Mouse (Mus musculus): ENCODE measurements around the gene Rpn2.

Rpn2 gene

DNA sequence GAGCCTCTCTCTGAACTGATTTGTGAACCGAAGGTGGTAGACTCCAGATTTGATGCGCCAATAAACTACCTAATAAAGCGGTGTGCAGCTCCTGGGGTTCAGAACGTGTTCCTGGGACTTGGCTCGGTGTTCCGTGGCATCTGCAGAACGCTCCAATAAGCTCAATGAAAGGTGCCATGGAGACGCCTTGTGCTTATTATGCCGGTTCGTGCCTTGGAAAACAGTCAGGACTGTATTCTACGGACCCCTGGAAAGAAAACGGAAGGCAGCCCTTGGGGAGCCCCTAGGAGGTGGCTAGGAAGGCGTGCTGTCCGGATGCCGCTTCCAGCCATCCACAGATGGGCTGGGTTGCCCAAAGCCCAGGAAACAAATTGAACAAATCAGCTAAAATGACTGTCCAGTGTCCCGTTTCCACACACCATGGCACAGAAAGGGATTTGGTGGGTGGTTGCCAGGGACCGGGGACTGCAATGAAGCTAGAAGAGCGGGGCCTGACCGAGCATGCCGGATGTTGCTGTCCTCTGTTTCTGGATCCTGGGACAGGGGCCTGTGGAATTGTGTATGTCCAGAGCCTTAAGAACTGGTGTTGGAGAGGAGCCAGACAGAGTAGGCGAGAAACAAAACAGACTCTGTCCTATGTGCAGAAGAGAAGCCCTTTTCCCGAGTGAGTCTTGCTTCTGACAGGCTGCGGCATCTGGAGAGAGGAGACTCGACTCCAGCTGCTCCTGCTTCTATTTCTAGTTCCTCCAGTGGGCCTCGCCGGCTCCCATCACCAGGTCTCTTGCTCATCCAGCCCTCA, 68.7 kb downstream of the Rpn2 start, which contains the start of gene Ghrh:
Gene Ghrh, minus strand, starts transcription at position 146 of the 799 bp plus-strand sequence.
- DNase-seq (ENCODE audit: low read depth in 2 of 2, low spot score in 2 of 2) = no peak

DNA sequence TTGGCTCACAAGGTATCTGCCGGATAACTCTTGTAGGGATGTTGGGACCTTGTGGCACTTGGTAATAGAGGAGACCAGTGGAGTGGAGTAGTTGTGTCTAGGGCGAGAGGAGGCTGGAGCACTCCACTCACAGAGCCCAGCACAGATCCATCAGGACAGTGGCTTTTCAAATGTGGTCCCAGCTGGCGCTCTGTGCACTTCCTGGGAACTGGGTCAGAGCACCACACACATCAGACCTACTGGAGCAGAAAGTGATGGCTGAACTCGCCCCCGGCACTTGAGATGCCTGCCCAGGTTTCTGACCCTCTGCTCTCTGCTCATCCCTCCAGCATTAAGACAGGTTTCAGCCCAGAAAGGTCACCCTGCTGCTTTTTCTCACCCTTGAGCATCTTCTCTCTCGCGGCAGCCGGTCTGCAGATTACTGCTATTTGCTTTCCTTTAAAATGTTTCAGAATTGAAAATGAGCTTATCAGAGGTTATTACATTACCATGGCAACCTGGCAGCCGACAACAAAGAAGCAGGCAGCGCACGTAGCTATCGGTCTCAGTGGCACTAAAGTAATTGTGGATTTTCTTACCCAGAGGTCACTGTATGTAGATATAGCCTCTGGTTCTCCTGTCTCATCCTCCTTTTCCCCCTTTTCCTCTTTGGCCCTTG, 70.4 kb downstream of the Rpn2 start:
- DNase-seq (ENCODE audit: low read depth in 2 of 2, low spot score in 2 of 2) = no peak

DNA sequence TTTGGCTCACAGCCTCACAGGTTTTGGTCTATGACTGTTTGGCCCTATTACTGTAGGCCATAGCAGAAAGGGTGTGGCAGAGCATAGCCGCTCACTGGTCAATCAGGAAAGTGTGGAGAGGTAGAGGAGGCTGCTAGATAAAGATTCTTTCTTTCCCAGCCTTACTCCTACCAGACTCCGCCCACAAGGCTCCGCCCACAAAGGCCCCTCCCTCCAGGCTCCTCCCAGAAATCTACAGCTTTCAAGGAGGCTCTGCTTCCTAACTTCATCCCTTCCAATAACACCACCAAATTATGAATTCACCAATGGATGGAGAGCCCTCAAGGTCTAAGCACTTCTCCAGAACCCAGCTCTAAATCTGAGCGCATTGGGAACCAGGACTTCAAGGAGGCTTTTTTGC, 74.4 kb downstream of the Rpn2 start:
- DNase-seq (ENCODE audit: low read depth in 2 of 2, low spot score in 2 of 2) = no peak

DNA sequence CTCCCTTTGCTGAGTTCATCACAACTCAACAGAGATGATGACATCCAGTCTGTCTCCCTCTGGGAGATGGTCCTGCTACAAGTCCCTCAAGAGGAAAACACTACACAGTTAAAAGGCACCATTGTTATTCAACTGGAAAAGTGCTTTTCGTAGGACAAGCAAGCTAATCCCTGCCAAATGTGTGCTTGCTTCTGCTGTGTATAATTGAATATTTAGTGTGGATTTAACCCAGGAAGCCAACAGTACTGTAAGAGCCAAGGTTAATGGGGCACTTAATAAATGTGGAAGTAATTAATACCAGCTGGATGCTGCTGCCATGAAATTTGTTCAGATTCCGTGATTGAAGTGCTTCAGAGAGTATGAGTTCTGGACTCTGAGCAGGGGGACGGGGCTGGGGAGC, 75.3 kb downstream of the Rpn2 start:
- no peak for DNase-seq (ENCODE audit: low read depth in 2 of 2, low spot score in 2 of 2)

DNA sequence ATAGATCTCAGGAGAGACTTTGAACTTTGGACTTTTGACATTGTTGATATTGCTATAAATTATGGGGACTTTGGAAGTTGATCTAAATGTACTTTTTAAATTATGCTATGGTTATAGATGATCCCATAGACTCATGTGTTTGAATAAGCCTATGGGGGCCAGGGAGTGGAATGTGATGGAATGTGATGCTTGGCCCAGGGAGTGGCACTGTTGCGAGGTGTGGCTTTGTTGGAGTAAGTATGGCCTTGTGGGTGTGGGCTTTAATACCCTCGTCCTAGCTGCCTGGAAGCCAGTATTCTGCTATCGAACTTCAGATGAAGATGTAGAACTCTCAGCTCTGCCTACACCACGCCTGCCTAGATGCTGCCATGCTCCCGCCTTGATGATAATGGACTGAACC, 81.2 kb downstream of the Rpn2 start:
- no peak for DNase-seq (ENCODE audit: low read depth in 2 of 2, low spot score in 2 of 2)

DNA sequence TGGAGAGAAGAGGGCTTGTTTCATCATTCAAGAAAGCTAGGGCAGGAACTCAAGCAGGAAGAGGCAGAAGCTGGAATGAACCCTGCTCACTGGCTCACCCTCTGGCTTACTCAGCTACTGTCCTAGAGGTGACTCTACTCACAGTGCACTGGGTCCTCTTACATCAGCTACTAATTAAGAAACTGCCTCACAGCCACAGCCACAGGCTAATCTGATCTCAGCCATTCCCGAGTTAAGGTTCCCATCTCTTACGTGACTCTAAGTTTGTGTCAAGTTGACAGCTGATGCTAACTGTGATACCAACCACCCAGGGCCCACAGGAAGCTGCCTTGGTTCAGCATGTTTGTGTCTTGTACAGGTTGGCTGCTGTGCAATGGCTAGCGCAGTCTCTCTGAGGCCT, 84.2 kb downstream of the Rpn2 start:
- no peak for DNase-seq (ENCODE audit: low read depth in 2 of 2, low spot score in 2 of 2)

DNA sequence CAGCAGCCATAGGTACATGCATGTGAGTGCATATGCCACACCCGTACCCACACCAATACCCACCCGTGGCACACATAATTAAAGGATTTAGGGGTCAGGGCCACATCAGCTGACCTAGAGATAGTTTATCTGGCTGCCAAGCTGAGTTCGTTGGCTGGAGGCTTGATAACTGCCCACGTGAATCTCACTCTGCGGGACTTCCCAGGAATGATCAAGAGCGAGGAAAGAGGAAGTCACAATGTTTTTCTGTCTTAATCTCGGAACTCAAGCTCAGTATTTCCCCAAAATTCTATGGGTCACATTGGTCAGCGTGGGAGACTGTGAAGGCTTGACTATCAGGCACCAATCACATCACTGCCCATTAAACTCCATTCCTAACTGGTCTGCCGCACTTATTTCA, 87.9 kb downstream of the Rpn2 start:
- DNase-seq (ENCODE audit: low read depth in 2 of 2, low spot score in 2 of 2) = no peak

DNA sequence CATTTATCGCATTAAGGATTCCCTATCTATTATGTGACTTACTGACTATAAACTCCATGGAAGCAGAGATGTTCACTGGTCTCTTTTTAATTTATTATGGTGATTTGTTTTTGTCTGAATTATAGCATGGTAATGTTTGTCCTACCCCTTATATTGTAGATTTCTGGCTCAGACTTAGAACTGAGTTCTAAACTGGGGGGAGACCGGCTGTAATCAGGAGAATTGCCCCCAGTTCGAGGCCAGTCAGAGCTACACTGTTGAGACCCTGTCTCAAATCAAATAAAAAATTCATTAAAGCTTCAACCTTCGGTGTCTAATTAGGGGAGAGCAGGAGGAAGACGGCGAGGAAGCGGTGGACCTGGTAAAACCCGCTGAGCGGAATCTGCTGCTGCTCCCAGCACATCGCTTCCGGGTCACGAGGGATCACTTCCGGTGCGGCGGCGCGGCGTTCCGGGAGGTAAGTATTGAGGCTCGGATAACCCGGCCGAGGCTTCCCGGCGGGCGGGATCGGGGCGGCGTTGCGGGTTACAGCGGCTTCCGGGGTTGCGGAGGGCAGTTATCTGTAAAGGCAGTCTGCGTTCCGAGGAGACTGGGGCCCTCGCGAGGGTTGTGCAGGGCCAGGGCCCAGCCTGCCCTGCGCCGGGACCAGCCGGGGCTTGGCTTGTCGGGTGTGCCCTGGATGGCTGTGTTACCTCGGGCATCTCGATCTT, 88.5 kb downstream of the Rpn2 start, which contains the start of gene Manbal:
Gene Manbal, plus strand, starts transcription at position 411 of the 710 bp plus-strand sequence.
- peak; percentile 95 for DNase-seq (ENCODE audit: low read depth in 2 of 2, low spot score in 2 of 2)

DNA sequence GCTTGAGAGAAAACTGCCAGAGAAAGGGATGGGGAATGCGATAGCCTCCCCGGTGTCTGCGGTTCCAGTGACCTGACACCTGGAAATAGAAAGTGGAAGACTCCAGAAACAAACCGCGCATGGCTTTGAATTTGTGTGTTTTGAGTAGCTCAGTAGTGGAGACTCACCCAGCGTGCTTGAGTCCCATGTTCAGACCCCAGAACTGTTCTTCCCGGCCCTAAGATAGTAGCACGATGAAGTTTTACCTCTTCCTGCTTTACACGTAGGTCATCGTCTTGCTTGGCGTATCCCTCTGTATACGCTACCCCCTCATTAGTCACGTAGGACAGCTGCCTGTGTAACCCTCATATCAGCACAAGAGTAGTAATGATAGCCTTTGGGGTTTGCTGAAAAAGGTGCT, 89.2 kb downstream of the Rpn2 start:
- no peak for DNase-seq (ENCODE audit: low read depth in 2 of 2, low spot score in 2 of 2)

DNA sequence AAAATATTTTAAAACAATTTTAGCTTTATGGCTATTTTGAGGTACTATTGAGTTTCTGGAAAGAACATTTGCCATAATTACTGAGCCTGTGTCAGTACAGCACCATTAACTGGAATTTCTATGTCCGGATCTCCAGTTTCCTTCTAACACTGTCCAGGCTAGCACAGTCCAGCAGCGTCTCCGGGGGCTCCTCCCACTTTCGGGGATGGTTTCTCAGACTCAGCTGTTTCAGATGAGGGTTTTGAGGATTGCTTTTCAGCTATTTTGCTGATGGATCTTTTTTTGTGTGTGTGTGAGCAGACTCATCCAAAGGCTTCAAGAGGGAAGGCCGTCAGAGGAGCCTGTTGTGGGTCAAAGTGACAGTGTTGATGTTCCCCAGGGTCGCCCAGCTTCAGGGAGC, 92.9 kb downstream of the Rpn2 start:
- DNase-seq (ENCODE audit: low read depth in 2 of 2, low spot score in 2 of 2) = no peak

DNA sequence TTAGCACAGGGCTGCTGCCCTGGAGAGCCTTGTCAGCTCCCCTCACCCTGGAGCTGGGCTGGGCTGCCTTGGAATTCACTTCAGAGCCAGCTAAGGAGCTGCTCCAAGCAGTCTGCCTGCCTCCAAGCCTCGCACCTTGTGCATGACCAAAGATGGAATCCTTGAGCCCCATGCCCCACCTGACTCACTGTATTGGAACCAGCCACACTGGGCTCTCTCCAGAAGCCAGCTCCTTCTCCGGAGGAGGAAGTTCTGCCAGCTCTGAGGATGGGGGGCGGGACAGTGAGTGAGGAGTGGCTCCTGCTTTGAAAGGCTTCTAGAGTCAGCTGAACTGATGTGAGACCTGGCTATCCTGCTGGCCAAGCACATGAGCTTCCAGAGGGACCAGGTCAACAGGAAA, 94.9 kb downstream of the Rpn2 start:
- no peak for DNase-seq (ENCODE audit: low read depth in 2 of 2, low spot score in 2 of 2)

DNA sequence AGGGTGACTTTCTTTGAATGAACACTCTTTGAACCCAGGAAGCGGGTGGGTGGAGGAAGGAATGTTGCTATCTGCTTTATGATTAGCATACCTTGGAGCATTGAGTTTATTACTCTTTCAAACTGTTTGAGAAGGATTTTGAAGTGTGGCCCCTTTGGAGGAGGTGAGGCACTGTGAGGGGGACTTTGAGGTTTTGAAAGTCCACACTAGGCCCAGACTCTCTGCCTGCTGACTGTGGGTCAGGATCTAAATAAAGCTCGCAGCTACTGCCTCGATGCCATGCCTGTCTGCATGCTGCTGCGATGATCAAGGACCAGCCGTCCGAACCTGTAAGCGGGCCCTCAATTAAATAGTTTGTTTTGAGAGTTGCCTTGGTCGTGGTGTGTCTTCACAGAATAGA, 96.2 kb downstream of the Rpn2 start:
- no peak for DNase-seq (ENCODE audit: low read depth in 2 of 2, low spot score in 2 of 2)

Measured in CD8-positive naive resting alpha-beta T cell, adult 2 months (primary cell).